Mouse (Mus musculus) MEL (cell line): ENCODE data around the gene Lonp1. TPM values are rescaled to one million over a fixed set of nuclear protein-coding genes. Genes with fewer than 3 reads are reported as not detected.
A peak's percentile ranks its signal among the peaks of the same experiment; 100 is the strongest.

Source experiments
- DNase-seq: peaks from one replicate; pipeline ENCODE4 v3.0.0; 2011; ENCODE audit warnings: low read depth, low spot score
- H3K27ac ChIP-seq: 2 replicates; pipeline ENCODE4 v1.5.1; 2012; ENCODE audit warnings: low read depth, mild to moderate bottlenecking, control low read depth, low read length, moderate library complexity; ENCODE audit not compliant: control insufficient read depth
- H3K27me3 ChIP-seq, 2 experiments: fragments of 150-350 bp in 1 of 2; sonication (generic) in 1 of 2; 2 replicates each; pipeline ENCODE4 v1.6.1; 2012; ENCODE audit warnings: low read length in 2 of 2, mild to moderate bottlenecking in 2 of 2, improper control_type of control experiment in 1 of 2, moderate library complexity in 1 of 2; ENCODE audit not compliant: insufficient read depth in 2 of 2, control insufficient read depth in 1 of 2
- H3K36me3 ChIP-seq, 2 experiments: 2 replicates each; pipeline ENCODE4 v1.6.1; 2012 to 2014; ENCODE audit warnings: low read length in 2 of 2, improper control_type of control experiment in 1 of 2, inconsistent platforms in 1 of 2, mild to moderate bottlenecking in 1 of 2; ENCODE audit not compliant: insufficient read depth in 2 of 2, control insufficient read depth in 1 of 2
- H3K4me1 ChIP-seq, 2 experiments: fragments of 150-350 bp in 1 of 2; sonication (generic) in 1 of 2; 2 replicates each; pipeline ENCODE4 v1.6.1; 2012; ENCODE audit warnings: low read length in 2 of 2, improper control_type of control experiment in 1 of 2, mild to moderate bottlenecking in 1 of 2; ENCODE audit not compliant: insufficient read depth in 2 of 2, control insufficient read depth in 1 of 2
- H3K4me3 ChIP-seq, 2 experiments: fragments of 150-350 bp in 1 of 2; sonication (generic) in 1 of 2; 2 replicates each; pipeline ENCODE4 v1.5.1; 2012; ENCODE audit warnings: low read depth in 2 of 2, low read length in 2 of 2, mild to moderate bottlenecking in 2 of 2, moderate library complexity in 2 of 2, control low read depth in 1 of 2, improper control_type of control experiment in 1 of 2; ENCODE audit not compliant: control insufficient read depth in 1 of 2, insufficient read depth in 1 of 2
- H3K79me2 ChIP-seq: 2 replicates; pipeline ENCODE4 v1.6.1; 2012; ENCODE audit warnings: mild to moderate bottlenecking, low read length, moderate library complexity; ENCODE audit not compliant: control insufficient read depth, poor library complexity, insufficient read depth
- H3K9ac ChIP-seq: 2 replicates; pipeline ENCODE4 v1.6.1; 2012; ENCODE audit warnings: low read depth, mild to moderate bottlenecking, control low read depth, low read length, moderate library complexity; ENCODE audit not compliant: control insufficient read depth, poor library complexity, severe bottlenecking
- H3K9me3 ChIP-seq: fragments of 150-350 bp; sonication (generic); replicated peaks from 2 replicates; pipeline ENCODE4 v1.6.1; 2012; ENCODE audit warnings: mild to moderate bottlenecking, low read length, improper control_type of control experiment, moderate library complexity; ENCODE audit not compliant: insufficient read depth
- BHLHE40 ChIP-seq: IDR thresholded peaks from 2 replicates; pipeline ENCODE4 v1.6.1; 2012; ENCODE audit warnings: low read depth, mild to moderate bottlenecking, inconsistent platforms, low read length, improper control_type of control experiment, borderline replicate concordance
- CHD1 ChIP-seq: IDR thresholded peaks from 2 replicates; pipeline ENCODE4 v1.6.1; 2012; ENCODE audit warnings: low read depth, mild to moderate bottlenecking, inconsistent platforms, low read length, improper control_type of control experiment
- CTCF ChIP-seq, 3 experiments: IDR thresholded peaks in 2 of 3; conservative IDR thresholded peaks in 1 of 3; 2 replicates each; pipeline ENCODE4 v1.5.1; 2011 to 2012; ENCODE audit warnings: low read length in 3 of 3, low read depth in 2 of 3, mild to moderate bottlenecking in 2 of 3, improper control_type of control experiment in 1 of 3, inconsistent platforms in 1 of 3, mixed read lengths in 1 of 3, moderate library complexity in 1 of 3; ENCODE audit not compliant: control insufficient read depth in 1 of 3, insufficient read depth in 1 of 3, poor library complexity in 1 of 3, severe bottlenecking in 1 of 3
- E2F4 ChIP-seq: IDR thresholded peaks from 2 replicates; pipeline ENCODE4 v1.6.1; 2011; ENCODE audit warnings: low read depth, low read length, improper control_type of control experiment, borderline replicate concordance
- MAFK ChIP-seq: IDR thresholded peaks from 2 replicates; pipeline ENCODE4 v1.6.1; 2011; ENCODE audit warnings: low read depth, mild to moderate bottlenecking, low read length, improper control_type of control experiment, borderline replicate concordance
- MAX ChIP-seq: IDR thresholded peaks from 2 replicates; pipeline ENCODE4 v1.6.1; 2011; ENCODE audit warnings: low read length, improper control_type of control experiment
- MAZ ChIP-seq: IDR thresholded peaks from 2 replicates; pipeline ENCODE4 v1.6.1; 2012; ENCODE audit warnings: low read depth, mild to moderate bottlenecking, inconsistent platforms, low read length, improper control_type of control experiment
- MYB ChIP-seq: IDR thresholded peaks from 2 replicates; pipeline ENCODE4 v1.6.1; 2011; ENCODE audit warnings: mild to moderate bottlenecking, low read depth, low read length, improper control_type of control experiment
- NRF1 ChIP-seq: IDR thresholded peaks from 2 replicates; pipeline ENCODE4 v1.6.1; 2014; ENCODE audit warnings: low read depth, mild to moderate bottlenecking, inconsistent platforms, low read length, improper control_type of control experiment, moderate library complexity; ENCODE audit not compliant: poor library complexity, insufficient read depth, severe bottlenecking
- POLR2AphosphoS2 ChIP-seq: IDR thresholded peaks from 2 replicates; pipeline ENCODE4 v1.6.1; 2011; ENCODE audit warnings: low read length, improper control_type of control experiment
- RAD21 ChIP-seq: IDR thresholded peaks from 2 replicates; pipeline ENCODE4 v1.6.1; 2011; ENCODE audit warnings: mild to moderate bottlenecking, low read depth, low read length, improper control_type of control experiment
- SIN3A ChIP-seq: IDR thresholded peaks from 2 replicates; pipeline ENCODE4 v1.6.1; 2012; ENCODE audit warnings: low read length, improper control_type of control experiment, inconsistent platforms
- SMC3 ChIP-seq: IDR thresholded peaks from 2 replicates; pipeline ENCODE4 v1.6.1; 2011; ENCODE audit warnings: low read depth, low read length, improper control_type of control experiment
- TBP ChIP-seq: IDR thresholded peaks from 2 replicates; pipeline ENCODE4 v1.8.0; 2011; ENCODE audit warnings: low read depth, low read length, improper control_type of control experiment
- TCF12 ChIP-seq: IDR thresholded peaks from 2 replicates; pipeline ENCODE4 v1.6.1; 2014; ENCODE audit warnings: low read depth, mild to moderate bottlenecking, inconsistent platforms, low read length, improper control_type of control experiment, moderate library complexity
- USF2 ChIP-seq, 2 experiments: IDR thresholded peaks; 2 replicates each; pipeline ENCODE4 v1.6.1; 2011 to 2012; ENCODE audit warnings: improper control_type of control experiment in 2 of 2, low read length in 2 of 2, borderline replicate concordance in 1 of 2, inconsistent platforms in 1 of 2, low read depth in 1 of 2, mild to moderate bottlenecking in 1 of 2; ENCODE audit not compliant: insufficient read depth in 1 of 2
- ZC3H11A ChIP-seq: IDR thresholded peaks from 2 replicates; pipeline ENCODE4 v1.6.1; 2012; ENCODE audit warnings: low read depth, mild to moderate bottlenecking, inconsistent platforms, low read length, improper control_type of control experiment
- ZMIZ1 ChIP-seq: IDR thresholded peaks from 2 replicates; pipeline ENCODE4 v1.6.1; 2012; ENCODE audit warnings: low read depth, mild to moderate bottlenecking, inconsistent platforms, low read length, improper control_type of control experiment, moderate library complexity
- ZNF384 ChIP-seq: IDR thresholded peaks from 2 replicates; pipeline ENCODE4 v1.6.1; 2012; ENCODE audit warnings: low read depth, mild to moderate bottlenecking, inconsistent platforms, low read length, improper control_type of control experiment
- polyA plus RNA-seq, 2 experiments: library from polyadenylated mRNA; stranded (reverse) in 1 of 2; unstranded in 1 of 2; fragments of >175 nt in 1 of 2; fragments of >200 nt in 1 of 2; gene quantifications; 2 replicates each; pipeline versions ENCODE4 v1.2.1 to v1.2.4; 2012; ENCODE audit warnings: low replicate concordance in 2 of 2, low read depth in 1 of 2; ENCODE audit not compliant: insufficient read length in 2 of 2, insufficient read depth in 1 of 2, missing spikeins in 1 of 2
- total RNA-seq: library from RNA; depleted of rRNA; stranded (reverse); fragments of 300-350 nt; gene quantifications from 2 replicates; pipeline ENCODE4 v1.2.3, GENCODE M21; 2012

Lonp1 gene
- total and polyA plus RNA-seq, 3 experiments: 162 to 296 (median 197) TPM

GRCm38 (mm10) chr17:56609452-56610171 lies 17.1 kb downstream of the Lonp1 start, which contains the start of gene 2410015M20Rik (continued):
- peak; percentile 58; the same call in 1 of the 2 replicates for TF ChIP-seq TCF12
- TF ChIP-seq E2F4: peak; percentile 54; the same call in 1 of the 2 replicates
- TF ChIP-seq MAX: peak; percentile 76
- TF ChIP-seq SMC3: 0 out of 2 replicates have a peak, but pooled peaks have one; percentile 13
- TF ChIP-seq RAD21: no peak
- TF ChIP-seq MAFK: no peak
- no peak for TF ChIP-seq USF2 (IDR thresholded peaks at IDR 0.05; ENCODE audit: borderline replicate concordance in 1 of 2, insufficient read depth in 1 of 2, low read depth in 1 of 2, low read length in 2 of 2)
- peak; percentile 82 for TF ChIP-seq TBP

- no peak for TF ChIP-seq SIN3A
- TF ChIP-seq SMC3: no peak
- TF ChIP-seq MAX: no peak
- TF ChIP-seq CHD1: no peak
- no peak for TF ChIP-seq MYB
- no peak for TF ChIP-seq ZC3H11A
- no peak for TF ChIP-seq ZMIZ1
- no peak for TF ChIP-seq BHLHE40
- TF ChIP-seq MAZ: no peak
- no peak for TF ChIP-seq CTCF (IDR thresholded peaks at IDR 0.05 in 2 of 3, conservative IDR thresholded peaks at IDR 0.05 in 1 of 3; ENCODE audit: control insufficient read depth in 1 of 3, insufficient read depth in 1 of 3, low read depth in 2 of 3, low read length in 3 of 3, poor library complexity in 1 of 3, severe bottlenecking in 1 of 3)
- TF ChIP-seq ZNF384: no peak
- TF ChIP-seq E2F4: no peak
- no peak for TF ChIP-seq NRF1
- no peak for TF ChIP-seq POLR2AphosphoS2
- TF ChIP-seq, all 39 proteins: peak for 0
- H3K4me1 ChIP-seq: peaks cover 0 to 13% of the 10 kb centered on the region in 2 experiments; a peak in 2 of 4 replicates
- H3K4me3 ChIP-seq: peak overlapping the region; percentile 83 to 88
- H3K27me3 ChIP-seq: no peaks in the 10 kb centered on the region
- DNase-seq: peak; percentile 46
- H3K9ac ChIP-seq: peak overlapping the region; percentile 88
- peak overlapping the region; percentile 90 for H3K27ac ChIP-seq
- H3K9me3 ChIP-seq: no peaks in the 10 kb centered on the region
- H3K79me2 ChIP-seq: peaks cover 22% of the 10 kb centered on the region
- peaks cover 5 to 7% of the 10 kb centered on the region in 2 experiments for H3K36me3 ChIP-seq
Measured at GRCm38 (mm10) chr17:56608699-56609098, 18.0 kb downstream of the Lonp1 start.
